Mouse (Mus musculus) embryo, embryonic 11.5 days (tissue): ENCODE measurements around the gene Hsd17b12.

Source experiments
- DNase-seq: peaks from one replicate; pipeline ENCODE4 v3.0.0-alpha.2; 2012; ENCODE audit warnings: low read depth, low spot score

Hsd17b12 gene

DNA sequence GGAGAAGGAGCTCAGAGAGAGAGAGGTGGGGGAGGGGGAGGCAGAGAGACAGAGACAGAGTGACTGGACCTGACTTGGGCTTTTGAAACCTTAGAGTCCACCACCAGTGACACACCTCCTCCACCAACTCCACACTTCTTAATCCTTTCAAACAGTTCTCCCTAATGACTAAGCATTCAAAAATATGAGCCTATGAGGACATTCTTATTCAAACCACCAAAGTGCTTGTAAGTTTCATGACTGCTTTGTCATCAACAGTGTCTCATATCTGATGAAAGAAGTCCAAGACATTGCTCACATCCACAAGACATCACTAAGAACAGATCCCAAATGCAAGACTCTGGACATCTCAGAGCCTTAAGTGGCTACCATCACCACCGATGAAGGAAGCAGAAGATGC, 67.9 kb downstream of the Hsd17b12 start:
- DNase-seq: no peak

DNA sequence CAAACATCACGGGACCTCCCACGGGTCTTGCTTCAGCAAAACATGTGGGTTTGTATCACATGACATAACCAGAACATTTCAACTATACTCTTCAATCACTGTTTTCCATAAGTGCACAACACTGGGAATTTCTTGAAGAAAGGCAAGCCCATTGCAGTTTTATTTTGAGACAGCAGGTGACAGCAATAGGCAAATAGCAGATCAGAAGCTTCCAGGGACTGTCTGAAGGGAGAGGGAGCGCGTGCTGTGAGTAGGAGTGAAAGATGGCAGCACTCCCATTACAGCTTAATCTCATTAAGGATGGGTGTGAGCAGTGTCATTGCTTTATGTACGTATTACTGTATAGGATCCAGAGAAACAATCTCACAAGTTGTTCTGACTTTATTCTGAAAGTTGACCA, 88.3 kb downstream of the Hsd17b12 start:
- no peak for DNase-seq

DNA sequence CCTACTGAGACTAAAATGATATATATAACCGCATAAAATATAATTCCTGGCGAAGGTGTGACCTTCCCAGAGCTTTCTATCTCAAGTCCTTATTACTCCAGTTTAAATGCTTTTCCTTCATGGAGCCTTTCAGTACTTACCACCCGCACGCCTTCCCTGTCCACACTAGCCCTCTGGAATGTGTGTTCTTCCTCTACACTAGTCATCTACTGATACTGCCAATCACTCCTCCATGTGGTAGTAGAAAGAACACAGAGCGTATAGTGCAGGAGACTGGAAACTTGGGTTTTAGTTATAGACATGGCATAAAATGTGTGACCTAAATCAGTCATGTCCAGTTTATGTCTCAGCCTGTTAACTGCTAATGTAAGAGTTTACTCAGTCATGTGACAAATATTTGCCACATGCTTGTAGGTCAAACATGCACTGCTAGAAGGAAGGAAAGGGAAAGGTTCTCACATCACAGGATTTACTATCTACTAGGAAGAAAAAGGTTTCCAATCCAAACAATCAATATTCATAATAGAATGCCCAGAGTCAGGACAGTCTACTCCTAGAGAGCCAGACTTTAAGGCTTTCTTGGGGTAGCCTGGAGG, 91.1 kb downstream of the Hsd17b12 start:
- no peak for DNase-seq

DNA sequence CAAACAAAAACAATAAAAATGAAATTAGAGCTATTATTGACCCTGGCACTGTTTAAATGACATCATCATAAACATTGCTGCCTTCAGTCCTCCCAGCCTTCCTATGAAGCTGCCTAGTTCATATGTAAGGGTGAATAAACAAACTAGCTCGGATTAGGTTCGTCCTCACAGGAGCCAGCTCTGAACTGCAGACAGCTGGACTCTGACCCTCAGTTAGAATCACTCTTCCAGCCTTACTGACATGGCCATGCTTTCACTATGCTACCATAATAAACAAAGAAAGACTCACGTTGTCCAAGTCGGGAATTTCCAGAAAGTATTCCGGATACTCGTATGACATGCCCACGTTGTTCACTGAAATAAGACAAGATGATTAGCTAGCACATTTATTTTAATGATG, 91.6 kb downstream of the Hsd17b12 start:
- DNase-seq: no peak

DNA sequence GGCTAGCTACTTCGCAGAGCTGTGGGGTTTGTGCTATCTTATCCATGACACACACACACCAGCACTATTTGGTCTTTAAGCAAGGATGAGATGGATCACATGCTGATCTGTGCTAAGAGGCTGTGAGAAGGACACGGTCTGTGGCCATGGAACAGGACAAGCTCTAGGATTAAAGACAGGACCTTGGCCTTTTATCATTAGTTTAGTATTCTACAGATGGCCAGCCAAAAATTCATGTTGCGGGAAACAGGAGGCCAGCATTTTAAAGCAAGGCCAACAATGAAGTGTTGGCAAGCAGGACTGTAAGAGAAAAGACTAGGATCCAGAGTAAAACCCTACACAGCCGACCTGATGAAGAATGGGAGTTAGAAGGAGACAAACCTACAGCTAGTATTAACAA, 95.0 kb downstream of the Hsd17b12 start:
- no peak for DNase-seq

DNA sequence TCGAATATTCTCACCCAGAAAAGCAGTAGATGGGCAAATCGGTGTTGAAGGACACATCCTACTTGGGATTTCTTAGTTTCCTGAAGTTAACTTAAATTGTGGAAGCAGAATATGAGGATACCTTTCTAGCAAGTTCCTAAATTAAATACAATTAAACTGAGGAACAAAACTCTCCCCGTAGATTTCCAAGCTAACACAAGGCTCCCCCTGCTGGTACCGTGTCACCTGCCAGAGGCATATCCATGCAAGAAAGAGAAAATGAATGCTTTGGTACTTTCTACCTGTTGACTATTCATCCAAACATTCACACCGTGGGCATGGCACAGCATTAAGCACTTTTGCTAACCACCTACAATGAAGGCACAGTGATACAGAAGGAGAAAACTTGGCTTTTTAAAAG, 98.3 kb downstream of the Hsd17b12 start:
- no peak for DNase-seq

DNA sequence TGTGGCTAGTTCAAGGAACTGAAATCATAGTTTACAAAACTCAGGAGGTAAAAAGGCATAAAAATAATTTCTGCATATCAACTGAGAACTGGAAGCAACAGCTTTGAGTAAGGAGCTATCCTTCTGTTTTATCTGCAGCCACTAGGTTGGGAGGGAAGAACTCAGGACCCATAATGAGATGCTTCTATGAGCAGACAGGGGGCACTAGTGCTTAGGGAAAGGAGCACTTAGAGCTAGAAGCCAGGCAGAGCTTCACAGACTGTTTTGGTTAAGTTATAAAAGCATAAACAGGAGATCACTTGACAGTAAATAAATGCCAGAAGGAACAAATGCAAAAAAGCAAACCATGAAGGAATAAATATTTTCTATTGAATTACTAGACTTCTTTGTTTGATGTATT, 103.0 kb downstream of the Hsd17b12 start:
- DNase-seq: peak; percentile 20

DNA sequence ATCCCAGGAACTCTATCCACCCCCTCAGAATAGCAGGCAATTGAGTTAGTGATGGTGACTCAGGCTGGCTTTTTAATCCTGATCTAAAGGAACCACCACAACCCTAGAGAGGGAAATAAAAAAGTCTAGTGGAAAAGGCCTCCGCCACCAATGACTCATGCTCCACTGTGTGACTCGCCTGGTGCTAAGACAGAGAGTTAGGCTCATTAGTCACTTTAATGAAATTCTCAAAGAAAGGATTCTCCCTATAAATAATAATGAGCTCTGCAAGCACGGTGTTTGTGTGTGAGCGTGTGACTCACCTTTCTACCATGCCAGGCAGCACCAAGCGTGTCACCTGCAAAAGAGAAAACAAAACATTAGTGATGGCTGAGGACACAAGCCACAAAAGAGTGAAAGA, 105.8 kb downstream of the Hsd17b12 start:
- DNase-seq: no peak

DNA sequence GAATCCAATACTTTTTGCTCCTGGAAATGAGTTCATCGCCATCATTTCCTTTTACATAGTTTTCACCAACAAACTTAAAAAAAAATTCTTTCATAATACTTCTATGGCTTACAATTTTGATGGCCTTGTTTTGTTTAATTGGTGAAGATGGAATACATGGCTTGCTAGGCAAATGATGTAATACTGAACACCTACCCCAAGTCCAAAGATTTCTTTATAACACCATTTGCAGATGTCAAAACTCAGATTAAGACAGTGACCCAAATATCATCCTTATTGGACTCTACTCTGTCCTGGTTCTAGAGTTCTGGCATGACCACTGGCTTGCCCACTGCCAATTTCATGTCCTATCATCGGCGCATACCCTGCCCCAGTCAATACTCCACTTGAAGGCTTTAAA, 106.9 kb downstream of the Hsd17b12 start:
- DNase-seq: no peak

DNA sequence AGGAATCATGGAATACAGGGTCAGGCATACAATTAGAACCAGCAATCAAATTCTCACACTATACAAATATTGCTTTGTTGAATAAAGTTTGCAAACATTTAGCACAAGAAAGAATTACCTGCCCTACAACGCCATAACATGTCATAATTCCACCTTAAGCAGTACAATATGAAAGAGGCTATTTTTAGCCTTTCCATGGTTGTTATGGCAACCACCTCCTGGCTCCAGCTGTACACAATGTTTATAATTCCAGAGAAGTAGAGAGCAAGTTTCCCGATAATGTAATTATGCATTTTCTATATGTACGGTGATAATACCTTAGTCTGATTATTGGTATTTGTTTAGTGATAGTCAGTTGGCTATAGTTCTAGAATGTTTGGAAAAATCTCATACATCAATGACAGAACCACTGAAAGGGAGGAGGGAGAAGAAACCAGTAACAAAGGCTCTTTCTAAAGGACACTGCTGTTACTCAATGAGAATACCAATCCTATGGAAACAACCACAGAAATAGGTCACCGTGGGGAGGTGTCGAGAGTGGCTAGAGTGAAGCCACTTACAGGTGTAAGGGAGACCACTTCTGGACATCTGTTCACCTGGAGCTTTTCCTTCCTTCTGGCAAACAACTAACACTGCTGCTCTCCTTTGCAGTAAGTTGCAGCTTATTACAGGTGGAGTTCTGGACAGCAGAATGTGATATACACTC, 108.1 kb downstream of the Hsd17b12 start:
- no peak for DNase-seq

DNA sequence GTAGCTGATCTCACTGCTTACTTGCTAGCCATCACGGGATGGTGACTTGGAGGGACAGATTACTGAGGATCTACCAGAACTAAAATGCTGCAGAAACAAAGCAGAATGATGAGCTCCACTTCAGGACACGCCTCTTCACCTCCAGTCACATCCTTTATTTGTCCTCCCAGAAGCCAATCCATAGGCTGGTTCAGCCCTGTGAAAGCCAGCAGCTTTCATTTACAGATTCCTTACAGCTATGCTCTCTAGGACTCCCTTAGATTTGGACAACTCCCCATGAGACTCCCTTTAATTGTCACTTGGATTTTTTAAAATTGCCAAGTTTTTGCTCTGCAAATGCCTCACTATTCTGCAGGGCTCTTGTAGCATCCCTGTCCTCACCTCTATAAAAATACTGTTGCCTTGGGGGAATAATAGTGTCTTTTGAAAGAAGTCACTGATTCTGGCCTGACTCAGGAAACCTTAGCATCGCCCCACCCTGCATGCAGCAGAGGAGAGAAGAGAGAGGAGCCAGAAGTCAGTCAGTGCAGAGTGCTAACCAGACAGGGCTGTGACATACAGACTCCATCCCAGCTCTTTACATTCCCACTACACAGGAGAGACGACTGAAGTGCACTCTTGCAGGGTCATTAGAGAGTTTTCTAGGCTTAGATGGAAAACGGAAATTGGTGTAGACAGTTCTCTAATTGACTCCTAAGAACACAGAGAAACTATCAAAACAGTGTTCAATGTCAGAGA, 108.9 kb downstream of the Hsd17b12 start:
- no peak for DNase-seq

DNA sequence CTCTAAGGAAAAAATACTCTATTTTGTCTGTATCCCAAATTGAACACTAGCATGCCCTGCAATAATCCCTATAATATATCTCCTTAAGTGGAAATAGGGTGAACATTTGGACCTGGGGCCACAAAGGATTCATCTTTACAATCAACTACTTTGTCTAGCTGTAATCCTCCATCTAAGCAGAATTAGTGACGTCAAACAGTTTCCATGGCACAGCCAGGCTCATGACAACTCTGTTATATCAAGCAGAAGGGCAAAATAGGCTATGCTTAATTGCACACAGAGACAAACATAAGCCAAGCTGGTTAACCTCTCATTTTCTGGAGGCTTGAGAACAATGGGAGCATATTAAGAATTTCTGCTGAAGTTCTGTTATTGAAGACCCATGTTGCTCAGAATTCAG, 109.5 kb downstream of the Hsd17b12 start:
- no peak for DNase-seq

DNA sequence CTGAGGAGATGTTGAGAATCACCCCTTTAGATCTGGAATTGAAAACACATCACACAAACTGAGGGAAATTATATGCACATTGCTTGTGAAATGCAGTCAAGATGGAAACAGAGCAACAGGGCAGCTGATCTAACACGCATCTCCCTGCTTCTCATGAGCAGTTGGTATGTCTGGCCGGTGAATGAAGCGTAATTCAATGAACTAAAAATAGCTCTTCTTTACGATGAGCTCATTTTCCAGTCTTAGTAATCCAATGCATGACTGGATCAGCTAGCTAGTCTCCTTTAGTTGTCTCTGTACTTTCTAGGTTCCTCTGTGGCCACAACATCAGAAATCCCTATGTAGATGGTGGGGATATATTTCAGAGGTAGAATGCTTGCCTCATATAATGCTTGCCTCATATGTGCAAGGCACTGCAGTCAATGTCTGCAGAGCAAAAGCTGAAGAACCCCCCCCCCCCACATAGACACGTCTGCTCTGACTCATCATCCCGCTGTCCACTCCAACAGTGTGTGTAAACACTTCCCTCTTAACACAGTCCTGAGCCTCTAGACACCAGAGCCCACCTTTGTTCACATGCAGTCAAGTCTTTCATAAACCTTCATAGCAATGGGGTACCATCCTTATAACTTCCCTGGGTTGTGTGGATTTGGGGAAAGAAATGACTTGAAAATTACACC, 112.2 kb downstream of the Hsd17b12 start:
- no peak for DNase-seq

DNA sequence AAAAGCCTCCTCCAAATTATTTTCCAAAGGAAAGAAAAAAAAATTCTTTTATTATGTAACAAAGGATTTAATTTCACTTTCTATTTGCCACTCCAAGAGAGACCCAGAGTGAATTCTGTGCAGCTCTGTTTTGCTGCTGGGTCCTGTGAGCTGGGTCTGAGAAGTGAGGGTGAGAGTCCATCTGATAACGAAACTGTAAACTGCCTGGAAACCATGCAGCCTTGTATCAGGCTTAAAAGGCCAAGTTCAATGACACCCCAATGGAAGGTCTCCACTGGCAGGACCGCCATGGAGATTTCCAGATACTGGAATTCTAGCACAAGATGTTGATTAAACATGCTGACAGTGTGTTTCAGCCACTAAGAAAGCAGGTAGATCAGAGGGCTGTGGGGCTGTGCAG, 113.6 kb downstream of the Hsd17b12 start:
- DNase-seq: no peak

DNA sequence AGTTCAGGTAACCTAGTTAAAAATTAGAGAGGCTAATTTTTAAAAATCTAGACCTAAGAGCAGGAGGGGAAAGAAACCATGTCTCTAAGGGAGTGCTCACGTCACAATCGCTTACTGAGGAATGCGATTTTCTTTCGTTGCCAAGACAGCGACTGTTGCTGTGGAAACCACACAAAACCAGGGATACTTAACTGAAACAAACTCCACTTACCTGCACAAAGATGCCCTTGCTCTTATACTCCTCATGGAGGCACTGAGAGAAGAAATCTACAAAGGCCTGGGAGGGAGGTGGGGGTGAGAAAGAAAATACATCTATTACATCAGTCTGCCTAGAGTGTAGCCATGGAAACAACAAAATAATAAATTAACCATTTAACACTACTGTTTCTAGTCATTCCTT, 114.1 kb downstream of the Hsd17b12 start:
- no peak for DNase-seq

DNA sequence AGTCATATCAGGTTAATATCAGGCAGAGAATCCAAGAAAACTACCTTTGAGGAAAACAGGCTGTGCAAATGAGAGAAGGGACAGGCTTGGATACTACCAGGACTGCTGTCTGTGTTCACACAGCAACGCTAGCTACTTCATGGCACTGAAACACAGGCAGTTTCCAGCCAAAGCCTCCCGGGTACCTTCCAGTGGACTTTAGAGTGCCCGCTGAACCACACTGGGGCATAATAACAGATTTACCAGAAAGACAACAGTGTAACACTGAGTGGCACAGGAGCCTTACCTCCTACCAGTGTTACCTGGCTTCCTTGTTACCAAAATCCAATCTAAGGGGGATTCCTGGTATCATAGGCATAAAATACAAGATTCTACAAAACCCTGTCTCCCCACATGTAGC, 115.3 kb downstream of the Hsd17b12 start:
- no peak for DNase-seq

DNA sequence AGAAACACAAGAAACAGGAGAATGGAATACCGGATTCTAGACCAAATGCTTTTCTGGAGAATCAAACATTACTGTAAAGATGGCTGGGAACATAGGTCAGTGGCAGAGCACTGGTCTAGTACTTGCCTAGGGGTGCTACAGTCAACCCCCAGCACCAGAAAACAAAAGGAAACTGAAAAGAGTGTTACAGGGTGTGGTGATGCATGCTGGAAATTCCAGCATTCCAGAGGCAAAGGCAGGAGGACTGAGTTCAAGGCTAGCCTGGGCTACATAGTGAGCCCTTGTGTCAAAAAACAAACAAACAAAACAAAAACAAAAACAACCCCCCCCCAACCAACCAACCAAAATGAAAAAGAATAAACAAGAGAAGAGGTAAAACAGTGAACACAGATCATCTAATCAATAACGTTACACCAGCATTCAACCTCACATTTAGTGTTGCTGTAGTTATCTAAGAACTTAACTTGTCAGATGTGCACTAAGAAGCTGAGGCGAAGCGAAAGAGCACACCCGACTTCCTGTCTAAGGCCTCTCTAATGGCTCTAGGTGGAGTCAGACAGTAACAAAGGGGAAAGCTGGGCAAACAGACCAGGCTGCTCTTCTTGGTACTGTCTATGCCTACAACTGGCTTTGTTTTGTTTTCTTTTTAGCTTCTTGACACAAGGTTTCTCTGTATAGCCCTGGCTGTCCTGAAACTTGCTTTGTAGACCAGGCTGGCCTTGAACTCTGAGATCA, 117.2 kb downstream of the Hsd17b12 start:
- no peak for DNase-seq

DNA sequence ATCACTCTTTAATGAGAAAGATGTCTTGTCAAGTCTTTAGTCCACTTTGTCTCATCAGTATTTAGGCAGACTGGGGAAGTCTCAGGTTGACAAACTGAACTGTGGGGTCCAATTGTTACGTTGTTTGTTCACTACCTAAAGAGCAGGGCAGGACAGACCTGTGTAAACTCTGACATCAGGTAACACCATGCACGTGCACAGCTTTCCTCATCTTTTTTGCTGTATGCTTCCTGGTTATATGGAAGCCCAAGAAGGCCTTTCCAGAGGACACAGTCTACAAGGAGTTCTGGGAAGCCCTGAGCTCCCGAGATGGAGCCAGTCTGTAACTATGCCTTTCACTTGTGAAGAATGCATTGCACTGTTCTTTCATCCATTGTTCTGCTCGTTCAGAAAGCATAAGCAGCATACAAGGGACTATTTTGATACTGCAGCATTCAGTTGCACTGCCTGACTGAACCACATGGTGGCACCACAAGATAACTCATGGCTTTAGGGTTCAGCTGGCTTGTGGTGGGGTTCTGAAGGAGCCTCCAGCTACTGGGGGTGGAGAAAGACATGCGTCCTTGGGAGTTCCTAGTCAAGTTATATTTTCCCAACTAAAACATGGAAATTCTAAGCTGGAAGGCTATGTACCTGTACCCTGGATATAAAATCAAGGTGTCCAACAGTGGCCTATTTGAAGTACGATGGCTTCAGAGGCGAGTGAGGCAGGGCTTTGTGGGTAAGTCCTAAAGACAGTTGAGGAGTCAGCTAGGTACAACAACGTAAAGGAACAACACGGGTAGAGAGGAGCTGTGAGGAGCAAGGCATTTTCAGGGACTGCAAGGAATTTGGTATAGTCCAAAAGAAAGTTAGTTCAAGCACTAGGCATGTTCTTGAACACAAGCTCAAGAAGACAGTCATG, 122.1 kb downstream of the Hsd17b12 start:
- peak; percentile 26 for DNase-seq

DNA sequence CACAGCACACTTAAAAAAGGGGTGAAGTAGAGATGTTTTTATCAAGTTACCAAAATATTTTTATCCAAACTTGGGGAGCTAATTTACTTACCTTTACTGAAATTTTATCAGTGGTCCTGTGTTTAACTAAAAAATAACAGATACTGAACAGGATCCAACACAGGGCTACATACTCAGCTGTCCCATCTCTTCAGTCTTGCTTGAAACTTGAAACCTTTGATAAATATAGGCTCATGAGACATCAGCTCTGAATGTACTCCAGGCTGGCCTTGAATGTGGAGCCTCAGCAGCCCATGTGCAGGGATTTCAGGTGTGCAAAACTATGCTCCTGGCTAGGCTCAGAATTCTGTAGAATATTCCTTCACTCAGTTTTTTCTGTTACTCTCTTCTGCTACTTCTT, 127.2 kb downstream of the Hsd17b12 start:
- no peak for DNase-seq

DNA sequence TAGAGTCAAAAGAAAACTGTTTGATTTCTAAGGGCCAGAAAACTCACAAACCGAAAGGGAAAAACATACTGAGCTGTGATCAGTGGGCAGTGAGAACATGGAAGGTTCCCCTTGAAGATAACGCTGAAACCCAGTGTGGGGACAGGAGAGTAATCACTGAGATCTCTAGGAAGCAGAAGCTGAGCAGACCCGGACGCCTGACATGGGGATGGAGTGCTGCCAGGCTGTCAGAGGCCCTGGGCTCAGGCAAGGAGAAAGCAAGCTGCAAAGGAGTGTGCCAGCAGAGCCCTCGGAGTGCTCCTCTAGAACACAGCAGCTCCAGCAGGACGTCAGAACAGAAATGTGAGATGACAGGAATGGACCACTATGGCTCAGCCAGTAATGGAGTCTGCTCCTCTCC, 133.1 kb downstream of the Hsd17b12 start:
- DNase-seq: no peak
